Mouse (Mus musculus) lung, adult 2 months (tissue): Measurements from ENCODE around the gene Metap2.

Source experiments
- CTCF ChIP-seq: fragments of 200-500 bp; IDR thresholded peaks from 2 replicates; pipeline ENCODE4 v1.5.1; 2011; ENCODE audit warnings: mild to moderate bottlenecking, low read length, control low read depth; ENCODE audit not compliant: insufficient read depth
- POLR2A ChIP-seq: fragments of 200-500 bp; IDR thresholded peaks from 2 replicates; pipeline ENCODE4 v1.6.1; 2011; ENCODE audit warnings: low read depth, mild to moderate bottlenecking, control low read depth, low read length, borderline replicate concordance; ENCODE audit errors: extremely low read depth

DNA sequence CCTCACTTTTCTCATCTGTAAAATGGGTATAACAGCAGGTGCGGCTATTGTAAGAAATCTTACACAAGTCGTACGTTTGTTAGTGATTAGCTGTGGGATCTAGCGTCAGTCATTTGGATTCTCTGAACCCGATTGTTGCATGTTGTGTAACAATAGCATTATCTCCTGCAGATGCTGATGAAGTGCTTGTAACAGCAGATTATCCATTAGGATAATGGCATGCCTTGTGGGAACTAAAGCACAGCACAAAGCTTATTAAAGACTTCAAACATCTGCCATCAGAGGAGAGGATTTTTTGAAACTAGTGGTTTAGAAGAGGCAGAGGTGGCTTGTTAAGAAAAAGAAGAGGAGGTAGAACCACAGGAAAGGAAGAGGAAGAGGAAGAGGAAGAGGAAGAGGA lies 16.6 kb upstream of the Metap2 start:
- no peak for TF ChIP-seq POLR2A
- no peak for TF ChIP-seq CTCF
